Mouse (Mus musculus) heart, embryonic 10.5 days (tissue): ENCODE results near the gene Gm17720. TPM values are rescaled to one million over a fixed set of nuclear protein-coding genes. Genes with fewer than 3 reads are reported as not detected.
A peak's percentile ranks its signal among the peaks of the same experiment; 100 is the strongest.

Experiments used
- DNase-seq: peaks from one replicate; pipeline ENCODE4 v3.0.0-alpha.2; 2017; ENCODE audit warnings: low spot score
- H3K27ac ChIP-seq: fragments of 300-500 bp; sonication (generic); 2 replicates; pipeline ENCODE4 v1.5.1; 2016; ENCODE audit warnings: mild to moderate bottlenecking
- H3K27me3 ChIP-seq: fragments of 300-500 bp; sonication (generic); 2 replicates; pipeline ENCODE4 v1.6.1; 2016; ENCODE audit warnings: mild to moderate bottlenecking; ENCODE audit not compliant: poor library complexity, insufficient read depth, severe bottlenecking
- H3K36me3 ChIP-seq: fragments of 300-500 bp; sonication (generic); 2 replicates; pipeline ENCODE4 v1.6.1; 2016; ENCODE audit warnings: mild to moderate bottlenecking, moderate library complexity
- H3K4me1 ChIP-seq: fragments of 300-500 bp; sonication (generic); 2 replicates; pipeline ENCODE4 v1.6.1; 2016; ENCODE audit warnings: mild to moderate bottlenecking
- H3K4me3 ChIP-seq: fragments of 300-500 bp; sonication (generic); 2 replicates; pipeline ENCODE4 v1.5.1; 2016; ENCODE audit warnings: mild to moderate bottlenecking, moderate library complexity
- H3K9me3 ChIP-seq: fragments of 300-500 bp; sonication (generic); 2 replicates; pipeline ENCODE4 v1.6.1; 2016; ENCODE audit warnings: mild to moderate bottlenecking, moderate library complexity
- WGBS: fragments of 180-500 bp; shearing (Covaris S2); methylation state at CpG from one replicate; pipeline ENCODE4 v1.1.7; 2016; 5-methylcytosine and 5-hydroxymethylcytosine counted together
- polyA plus RNA-seq: library from polyadenylated mRNA; unstranded; fragments of >200 nt; fragmentation: Nextera tagmentation; extraction: Ambion mirVana; gene quantifications from 2 replicates; pipeline ENCODE4 v1.2.1, GENCODE M21; 2016

The Gm17720 gene
- not detected in 2 replicates for polyA plus RNA-seq

DNA sequence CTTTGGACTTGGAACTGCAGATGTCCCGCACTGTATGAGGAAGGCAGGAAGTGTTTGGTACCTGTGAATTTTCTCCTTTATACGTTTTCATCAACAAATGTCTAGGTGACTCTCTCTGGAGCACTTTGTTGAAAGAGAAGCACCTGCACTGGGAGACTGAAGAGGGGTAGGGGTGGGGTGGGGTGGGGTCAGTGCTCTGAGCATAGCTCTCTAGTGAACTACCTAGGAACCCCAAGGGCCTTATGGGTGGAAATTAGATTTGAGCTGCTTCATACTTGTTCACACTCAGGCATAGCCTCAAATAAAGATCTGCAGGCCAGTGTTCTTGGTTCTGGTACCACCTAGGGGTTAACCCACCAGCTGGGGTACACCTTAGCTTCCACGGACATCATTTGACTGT is at the start of gene Gm17720:
Gene Gm17720, minus strand, starts transcription at position 101 of the 400 bp plus-strand sequence.
- no peak within 1 kb of the TSS for H3K4me3 ChIP-seq
- H3K36me3 ChIP-seq: no peaks in the 10 kb centered on the region
- H3K27me3 ChIP-seq: no peaks in the 10 kb centered on the region
- WGBS: 83% methylated on average over 3 of the region's 3 CpGs
- H3K4me1 ChIP-seq: no peaks in the 10 kb centered on the region
- no peak for DNase-seq
- H3K27ac ChIP-seq: no peak within 1 kb of the TSS
- no peaks in the 10 kb centered on the region for H3K9me3 ChIP-seq

DNA sequence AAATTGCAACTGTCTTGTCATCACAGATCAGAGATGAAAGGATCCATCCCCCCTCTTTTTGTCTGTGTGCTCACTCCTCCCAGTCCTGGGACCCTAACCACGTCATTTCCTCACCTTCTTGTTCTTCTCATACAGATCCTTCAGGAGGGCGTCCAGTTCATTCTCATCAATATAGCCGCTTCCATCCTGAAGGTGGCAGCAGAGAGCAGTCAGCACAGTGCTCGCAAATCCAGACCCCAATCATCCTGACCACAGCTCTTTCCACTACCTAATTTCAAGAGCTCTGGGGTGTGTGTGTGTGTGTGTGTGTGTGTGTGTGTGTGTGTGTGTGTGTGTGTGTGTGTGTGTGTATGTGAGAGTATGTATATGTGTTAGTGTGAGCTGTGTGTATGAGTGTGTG is 43.0 kb upstream of the Gm17720 start:
- WGBS: 1% methylated on average over 4 of the region's 4 CpGs
- H3K4me1 ChIP-seq: peaks cover 7% of the 10 kb centered on the region; the same call in 1 of the 2 replicates
- no peaks in the 10 kb centered on the region for H3K9me3 ChIP-seq
- H3K27ac ChIP-seq: no peak overlapping the region
- H3K27me3 ChIP-seq: no peaks in the 10 kb centered on the region
- H3K36me3 ChIP-seq: no peaks in the 10 kb centered on the region
- no peak overlapping the region for H3K4me3 ChIP-seq
- DNase-seq: no peak

DNA sequence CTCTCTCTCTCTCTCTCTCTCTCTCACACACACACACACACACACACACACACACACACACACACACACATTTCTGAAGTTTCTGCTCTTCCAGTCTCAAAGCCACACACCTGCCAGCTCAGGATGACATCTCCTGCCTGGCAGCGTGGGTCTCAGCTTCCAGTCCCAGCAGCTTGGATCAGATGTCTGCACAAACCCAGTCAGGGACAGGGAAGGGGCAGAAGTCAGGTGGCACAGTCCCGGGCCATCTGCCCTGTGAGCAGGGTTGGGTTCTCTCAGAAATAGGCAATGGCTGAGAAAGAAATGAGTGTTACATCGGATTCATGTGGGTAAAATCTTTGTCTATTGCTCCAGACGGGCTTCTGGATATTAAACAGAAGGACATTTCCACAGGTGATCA is 38.2 kb upstream of the Gm17720 start:
- WGBS: 66% methylated on average over 4 of the region's 4 CpGs
- no peak for DNase-seq

DNA sequence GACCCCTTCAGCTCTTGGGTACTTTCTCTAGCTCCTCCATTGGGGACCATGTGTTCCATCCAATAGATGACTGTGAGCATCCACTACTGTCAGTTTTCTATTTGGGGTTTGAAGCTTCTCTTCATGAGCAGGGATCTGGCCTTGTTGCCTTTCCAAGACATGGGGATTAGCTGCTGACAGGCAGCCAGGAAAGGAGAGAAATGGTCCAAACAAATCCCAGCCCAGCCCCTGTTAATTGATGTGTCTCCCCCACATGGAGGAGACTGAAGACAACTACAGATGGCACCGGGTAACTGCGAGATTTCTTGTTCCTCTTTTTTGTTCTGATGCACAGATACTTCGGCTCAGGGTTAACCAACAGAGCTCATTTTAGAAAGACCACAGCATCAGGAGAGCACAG is 37.6 kb upstream of the Gm17720 start:
- Histone ChIP-seq H3K9me3 (no peaks in the 10 kb centered on the region), H3K27ac (no peak overlapping the region), H3K36me3 (no peaks in the 10 kb centered on the region), H3K4me3 (no peak overlapping the region), H3K4me1 (no peaks in the 10 kb centered on the region), H3K27me3 (no peaks in the 10 kb centered on the region)
- no peak for DNase-seq
- WGBS: 70% methylated on average over 3 of the region's 3 CpGs

More for the DNA sequence above, 38.2 kb upstream of the Gm17720 start:
- Histone ChIP-seq H3K4me3 (no peak overlapping the region), H3K36me3 (no peaks in the 10 kb centered on the region), H3K9me3 (no peaks in the 10 kb centered on the region), H3K4me1 (no peaks in the 10 kb centered on the region), H3K27ac (no peak overlapping the region), H3K27me3 (no peaks in the 10 kb centered on the region)

DNA sequence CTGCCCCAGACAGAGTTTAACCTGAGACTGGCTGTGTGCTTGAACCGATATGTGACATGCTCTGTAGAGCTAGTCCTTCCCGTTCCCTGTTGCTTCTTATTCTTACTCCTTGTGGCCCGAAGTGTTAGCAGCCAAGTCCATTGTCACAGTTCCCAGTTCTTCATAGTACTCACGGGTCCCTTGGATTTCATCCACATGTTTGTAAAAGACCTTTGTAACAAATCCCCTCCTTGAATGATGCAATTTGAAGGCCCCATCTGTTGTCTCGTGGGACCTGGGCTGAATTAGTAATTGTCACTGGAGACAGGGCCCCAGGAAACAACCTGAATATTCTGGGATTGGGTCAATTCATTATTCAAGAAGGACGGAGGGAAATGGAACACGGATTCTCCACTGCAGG is 33.0 kb upstream of the Gm17720 start:
- 81% methylated on average over 7 of the region's 7 CpGs for WGBS
- H3K27ac ChIP-seq: no peak overlapping the region
- peaks cover 8% of the 10 kb centered on the region; the same call in 1 of the 2 replicates for H3K27me3 ChIP-seq
- H3K36me3 ChIP-seq: no peaks in the 10 kb centered on the region
- no peak for DNase-seq
- no peaks in the 10 kb centered on the region for H3K9me3 ChIP-seq
- no peak overlapping the region for H3K4me3 ChIP-seq
- no peaks in the 10 kb centered on the region for H3K4me1 ChIP-seq

DNA sequence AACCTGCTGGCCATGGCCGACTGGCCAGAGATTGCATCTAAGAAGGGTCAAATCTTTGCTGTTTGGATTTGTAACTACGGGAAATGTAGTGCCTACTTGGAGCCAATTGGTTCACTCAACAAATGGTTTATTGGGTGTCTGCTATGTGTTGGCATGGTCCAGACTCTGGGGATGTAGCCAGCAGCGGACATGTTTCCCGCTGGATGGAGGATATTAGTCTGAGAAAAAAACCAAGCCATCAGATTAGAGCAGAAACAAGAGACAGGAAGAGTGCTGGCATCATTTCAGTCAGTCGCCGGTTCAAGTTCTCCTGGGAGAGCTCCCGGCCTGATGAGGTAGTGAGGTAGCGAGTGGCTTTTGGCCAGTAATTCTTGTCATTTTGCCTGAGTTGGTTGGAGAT is 31.7 kb upstream of the Gm17720 start:
- H3K27me3 ChIP-seq: peaks cover 8% of the 10 kb centered on the region; the same call in 1 of the 2 replicates
- WGBS: 88% methylated on average over 8 of the region's 8 CpGs
- H3K4me3 ChIP-seq: no peak overlapping the region
- H3K27ac ChIP-seq: no peak overlapping the region
- no peaks in the 10 kb centered on the region for H3K36me3 ChIP-seq
- no peaks in the 10 kb centered on the region for H3K4me1 ChIP-seq
- DNase-seq: no peak
- no peaks in the 10 kb centered on the region for H3K9me3 ChIP-seq

DNA sequence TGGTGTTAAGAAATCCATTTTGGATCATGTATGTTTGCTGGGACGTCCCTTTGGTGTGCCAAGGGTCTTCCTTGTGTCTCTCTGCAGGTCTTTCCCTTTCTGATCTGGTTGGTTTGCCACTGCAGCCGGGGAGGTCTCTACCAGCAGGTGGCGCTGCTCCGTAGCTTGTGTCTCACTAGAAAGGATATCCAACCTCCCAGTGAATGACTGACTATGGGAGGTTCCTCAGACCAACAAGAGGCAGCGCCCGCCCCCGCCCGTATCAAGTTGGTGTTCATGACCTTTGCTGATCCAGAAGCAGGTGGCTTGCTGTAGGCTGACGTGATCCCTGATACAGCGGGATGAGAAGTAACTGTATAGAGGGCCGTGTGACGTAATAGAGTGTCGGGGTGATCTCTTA is 28.0 kb upstream of the Gm17720 start:
- no peak overlapping the region for H3K27ac ChIP-seq
- peak; percentile 90 for DNase-seq
- H3K4me3 ChIP-seq: no peak overlapping the region
- no peaks in the 10 kb centered on the region for H3K4me1 ChIP-seq
- H3K9me3 ChIP-seq: no peaks in the 10 kb centered on the region
- H3K27me3 ChIP-seq: peaks cover 8% of the 10 kb centered on the region; the same call in 1 of the 2 replicates
- WGBS: 22% methylated on average over 13 of the region's 13 CpGs
- H3K36me3 ChIP-seq: no peaks in the 10 kb centered on the region

DNA sequence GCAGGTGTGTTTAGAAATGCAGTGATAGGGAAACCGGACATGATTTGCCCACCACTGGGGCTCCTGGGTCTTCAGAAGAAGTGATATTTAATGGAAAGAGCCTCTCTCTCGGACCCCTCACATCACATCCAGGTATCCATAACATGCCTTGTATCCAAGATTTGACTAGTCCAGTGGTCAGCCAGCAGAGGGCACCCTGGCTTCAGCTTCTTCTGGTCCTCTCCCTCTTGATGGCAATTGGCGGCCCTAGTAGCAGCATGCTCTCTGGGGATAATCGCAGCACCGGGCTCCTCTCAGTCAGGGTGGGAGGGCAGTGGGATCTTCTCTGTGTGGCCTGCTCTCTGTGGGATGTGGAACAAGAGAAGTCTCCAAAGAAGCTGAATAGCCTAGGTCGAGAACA is 17.2 kb upstream of the Gm17720 start:
- no peaks in the 10 kb centered on the region for H3K9me3 ChIP-seq
- H3K4me1 ChIP-seq: peaks cover 7% of the 10 kb centered on the region; the same call in 1 of the 2 replicates
- 0 out of 2 replicates have a peak, but pooled peaks cover 3% of the 10 kb centered on the region for H3K27me3 ChIP-seq
- H3K36me3 ChIP-seq: no peaks in the 10 kb centered on the region
- WGBS: 47% methylated on average over 6 of the region's 6 CpGs
- H3K27ac ChIP-seq: no peak overlapping the region
- no peak overlapping the region for H3K4me3 ChIP-seq
- DNase-seq: no peak

DNA sequence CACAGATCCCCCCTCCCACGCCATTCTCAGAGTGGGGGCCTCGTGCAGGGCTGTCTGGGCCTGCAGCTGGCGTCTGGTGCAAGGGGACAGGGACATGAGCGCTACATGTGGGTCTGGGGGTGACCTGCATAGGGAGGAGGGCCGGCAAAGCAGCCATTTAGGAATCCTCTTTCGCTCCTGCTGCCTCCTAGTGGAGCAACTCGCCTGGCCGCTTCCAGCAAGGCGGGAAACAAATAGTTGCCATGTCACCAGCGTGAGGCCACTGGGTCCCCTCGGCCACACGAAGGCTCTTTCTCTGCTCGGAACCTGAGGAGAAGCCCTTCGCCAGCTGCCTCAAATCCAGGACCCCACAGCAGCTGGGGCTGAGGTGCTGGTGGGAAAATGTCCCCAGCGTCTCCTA is 877 bp downstream of the Gm17720 start:
- 82% methylated on average over 15 of the region's 15 CpGs for WGBS
- H3K27ac ChIP-seq: no peak overlapping the region
- H3K4me1 ChIP-seq: no peaks in the 10 kb centered on the region
- H3K36me3 ChIP-seq: no peaks in the 10 kb centered on the region
- no peaks in the 10 kb centered on the region for H3K27me3 ChIP-seq
- H3K9me3 ChIP-seq: no peaks in the 10 kb centered on the region
- no peak for DNase-seq
- H3K4me3 ChIP-seq: no peak overlapping the region

DNA sequence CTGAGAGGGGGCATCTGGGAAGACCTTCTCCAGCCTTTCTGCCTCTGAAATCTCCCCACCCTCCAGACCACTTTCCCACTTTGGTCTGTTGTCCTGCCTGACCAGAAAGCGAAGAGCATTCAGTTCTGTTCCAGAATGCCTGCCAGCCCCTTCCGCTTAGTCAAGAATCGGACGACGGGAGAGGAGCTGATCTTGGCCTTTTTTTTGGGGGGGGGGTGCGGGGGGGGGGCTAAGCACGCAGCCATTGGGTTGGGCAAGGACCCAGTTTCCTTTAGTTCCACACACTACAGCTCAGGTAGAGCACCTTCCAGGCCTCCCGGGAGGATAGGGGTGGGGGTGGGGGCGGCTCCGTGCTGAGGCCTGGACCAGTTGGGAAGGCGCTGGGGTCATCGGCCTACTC is 1.6 kb downstream of the Gm17720 start, which contains the start of gene Gm21964:
Gene Gm21964, plus strand, starts transcription at position 301 of the 400 bp plus-strand sequence.
- no peak within 1 kb of the TSS for H3K27ac ChIP-seq
- H3K27me3 ChIP-seq: no peaks in the 10 kb centered on the region
- no peak within 1 kb of the TSS for H3K4me3 ChIP-seq
- DNase-seq: no peak
- no peaks in the 10 kb centered on the region for H3K4me1 ChIP-seq
- no peaks in the 10 kb centered on the region for H3K36me3 ChIP-seq
- WGBS: 75% methylated on average over 12 of the region's 12 CpGs
- H3K9me3 ChIP-seq: no peaks in the 10 kb centered on the region

DNA sequence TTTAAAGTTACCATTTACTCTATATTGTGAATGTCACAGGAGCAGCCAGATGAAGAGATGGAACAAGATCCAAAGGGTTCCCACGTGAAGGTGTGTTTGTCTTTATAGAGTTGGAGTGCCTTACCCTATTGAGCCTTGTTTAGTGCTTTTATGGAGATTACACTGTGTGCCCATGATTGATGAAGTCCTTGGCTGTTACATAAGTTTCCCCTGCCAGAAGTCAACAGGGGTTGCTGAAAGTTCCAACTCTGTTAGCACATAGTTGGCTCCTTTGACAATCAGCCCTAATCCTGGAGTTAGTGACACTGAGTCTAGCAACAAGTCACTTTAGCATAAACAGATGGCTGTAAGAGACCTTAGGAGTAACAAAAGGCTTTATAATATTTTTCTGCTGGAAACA is 10.7 kb downstream of the Gm17720 start:
- no peak overlapping the region for H3K27ac ChIP-seq
- H3K4me3 ChIP-seq: no peak overlapping the region
- 73% methylated on average over 1 of the region's 1 CpGs for WGBS
- H3K36me3 ChIP-seq: peaks cover 36% of the 10 kb centered on the region
- DNase-seq: no peak
- peaks cover 17% of the 10 kb centered on the region for H3K9me3 ChIP-seq
- no peaks in the 10 kb centered on the region for H3K4me1 ChIP-seq
- no peaks in the 10 kb centered on the region for H3K27me3 ChIP-seq

DNA sequence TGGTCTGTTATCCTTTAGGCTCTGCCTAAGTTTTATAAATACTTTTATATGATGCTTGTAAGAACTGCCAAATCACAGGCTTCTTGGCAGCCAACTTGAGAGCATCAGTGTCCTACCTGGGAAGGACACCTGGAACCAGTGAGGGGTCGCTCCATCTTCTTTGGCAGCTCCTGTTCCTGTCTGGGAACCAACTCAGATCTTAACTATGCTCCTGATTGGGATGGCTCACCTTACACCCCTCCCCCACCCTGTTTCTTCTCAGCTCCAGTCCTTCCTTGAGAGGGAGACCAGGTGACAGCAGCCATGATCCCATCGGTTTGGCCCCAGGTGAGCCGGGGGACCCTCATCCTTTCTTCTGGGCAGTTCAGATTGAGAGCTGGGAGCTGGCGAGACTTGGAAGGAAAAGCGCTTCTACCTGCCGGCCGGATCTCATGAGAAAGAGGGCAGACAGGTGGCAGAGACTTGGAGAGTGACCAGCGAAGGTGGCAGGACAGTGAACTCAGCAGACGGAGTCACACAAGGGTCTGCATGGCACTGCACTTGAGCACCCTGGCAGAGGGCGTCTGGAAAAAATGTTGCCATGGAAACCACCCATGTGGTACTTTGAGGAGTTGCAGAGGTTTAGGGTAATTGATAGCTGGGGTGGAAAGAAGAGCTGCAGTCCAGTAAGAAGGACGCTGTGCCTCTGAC is 20.0 kb downstream of the Gm17720 start:
- Histone ChIP-seq H3K4me3 (no peak overlapping the region), H3K36me3 (peaks cover 44% of the 10 kb centered on the region), H3K9me3 (peaks cover 4% of the 10 kb centered on the region; the same call in 1 of the 2 replicates), H3K27ac (no peak overlapping the region), H3K27me3 (no peaks in the 10 kb centered on the region), H3K4me1 (peaks cover 11% of the 10 kb centered on the region)
- DNase-seq: no peak
- WGBS: 76% methylated on average over 11 of the region's 11 CpGs

DNA sequence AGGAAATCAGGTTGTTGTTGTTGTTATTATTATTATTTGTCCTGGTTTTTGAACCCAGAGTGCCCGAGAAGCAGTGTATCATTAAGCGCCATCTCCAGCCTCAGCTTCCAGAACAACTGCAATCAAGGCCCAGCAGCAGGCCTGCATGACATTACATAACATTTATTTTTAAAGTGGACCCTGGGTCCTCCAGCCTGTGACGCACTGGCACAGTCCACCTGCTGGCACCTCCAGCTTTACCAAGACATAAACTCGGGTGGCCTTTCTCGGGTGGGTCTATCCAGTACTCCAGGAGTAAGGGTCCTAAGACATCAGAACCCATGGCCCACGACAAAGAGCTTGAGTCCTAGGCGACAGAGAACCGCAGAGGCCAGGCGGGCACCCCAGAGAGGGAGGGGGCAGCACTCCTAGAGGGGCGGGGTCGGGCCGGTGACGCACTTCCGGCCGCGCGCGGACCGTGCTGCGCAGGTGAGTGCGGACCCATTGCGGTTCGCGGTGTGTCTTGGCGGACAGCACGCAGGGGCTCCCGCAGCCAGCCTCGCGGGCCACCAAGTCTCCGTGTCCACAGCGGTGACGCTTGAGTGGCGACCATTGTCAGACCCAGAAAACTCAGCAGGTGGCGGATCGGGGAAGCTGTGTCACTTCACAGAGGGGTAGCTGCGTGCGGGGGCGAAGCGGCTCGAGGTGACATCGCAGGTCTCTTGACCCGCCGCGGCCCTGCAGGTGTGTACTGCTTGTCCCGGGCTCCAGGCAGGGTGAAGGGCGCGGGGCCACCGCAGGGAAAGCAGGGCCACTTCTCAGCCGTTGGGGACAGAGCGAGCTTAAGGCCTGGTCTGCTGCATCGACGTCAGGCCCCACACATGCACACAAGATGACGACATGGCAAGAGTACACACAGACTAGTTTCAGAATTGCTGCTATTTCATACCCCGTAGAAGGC is 23.0 kb downstream of the Gm17720 start, which contains the start of gene Zfp612:
Gene Zfp612, plus strand, starts transcription at position 465 of the 940 bp plus-strand sequence.
- H3K27ac ChIP-seq: peak within 1 kb of the TSS; percentile 87
- H3K9me3 ChIP-seq: no peaks in the 10 kb centered on the region
- WGBS: 8% methylated on average over 54 of the region's 54 CpGs
- peaks cover 11% of the 10 kb centered on the region for H3K4me1 ChIP-seq
- 0 out of 2 replicates have a peak, but pooled peaks cover 10% of the 10 kb centered on the region for H3K27me3 ChIP-seq
- DNase-seq: peak; percentile 79
- peaks cover 17% of the 10 kb centered on the region; the same call in 1 of the 2 replicates for H3K36me3 ChIP-seq
- peak within 1 kb of the TSS; percentile 88 for H3K4me3 ChIP-seq
